Mouse (Mus musculus) hematopoietic stem cell, adult 5-6 weeks (primary cell): ENCODE data around the gene Rassf2. TPM values are rescaled to one million over a fixed set of nuclear protein-coding genes. Genes with fewer than 3 reads are reported as not detected.

Experiments used
- ATAC-seq, 2 experiments: fragments of 125-278 bp in 1 of 2; replicated peaks in 1 of 2; 2 replicates each; pipeline ENCODE4 v1.8.0; 2016 to 2017; ENCODE audit warnings: inconsistent platforms in 2 of 2, mild to moderate bottlenecking in 2 of 2, moderate number of reproducible peaks in 2 of 2, low read depth in 1 of 2, moderate TSS enrichment in 1 of 2; ENCODE audit not compliant: low FRiP score in 2 of 2, poor library complexity in 2 of 2, severe bottlenecking in 2 of 2, insufficient read depth in 1 of 2, low TSS enrichment in 1 of 2
- total RNA-seq: library from RNA; stranded (forward); fragments of 172-1452, 232-1000 nt; gene quantifications from 2 replicates; pipeline ENCODE4 v1.2.3, GENCODE M21; 2017

Gene Rassf2
- total RNA-seq, 1 experiment from 2014 or later, result 130 TPM

DNA sequence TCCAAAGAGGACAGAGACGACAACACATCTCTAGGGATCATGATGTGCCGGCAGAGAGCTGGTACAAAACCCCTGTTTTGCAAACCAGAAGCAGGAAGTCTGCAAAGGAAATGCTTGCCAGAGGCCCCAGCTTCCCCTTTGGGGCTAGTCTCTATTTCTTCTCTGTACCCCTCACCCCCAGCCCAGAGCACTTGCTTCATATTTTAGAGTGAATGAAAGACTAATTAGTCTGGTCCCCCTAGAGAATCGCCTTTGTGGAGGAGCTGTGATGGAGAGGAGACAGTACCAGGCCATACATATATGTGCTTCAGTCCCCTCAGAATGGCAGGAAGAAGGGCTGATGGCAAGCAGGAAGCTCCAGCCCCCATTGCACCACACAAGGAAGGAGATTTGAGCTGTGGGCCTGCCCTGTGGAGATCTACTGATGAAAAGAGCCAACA lies 10.7 kb downstream of the Rassf2 start:
- peak; percentile 47 to 61 for ATAC-seq

DNA sequence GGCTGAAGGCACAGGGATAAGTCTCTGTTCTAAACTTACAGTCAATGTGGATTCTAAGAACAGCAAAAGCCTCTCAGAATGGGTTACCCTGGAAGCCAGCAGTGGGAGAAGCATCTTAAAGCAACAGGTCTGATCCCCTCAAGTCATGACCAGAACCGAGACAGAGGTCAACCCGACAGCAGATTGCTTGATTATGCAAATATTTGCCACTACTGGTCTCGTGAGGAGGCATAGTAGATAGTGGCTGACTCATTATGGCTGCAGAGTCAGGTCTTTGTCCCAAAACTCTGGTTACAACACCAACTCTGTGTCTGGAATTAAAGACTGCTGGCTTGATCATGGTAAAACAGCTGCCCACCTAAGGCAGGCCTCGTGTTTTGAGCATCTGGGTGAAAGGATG lies 11.9 kb downstream of the Rassf2 start:
- ATAC-seq, result no peak

DNA sequence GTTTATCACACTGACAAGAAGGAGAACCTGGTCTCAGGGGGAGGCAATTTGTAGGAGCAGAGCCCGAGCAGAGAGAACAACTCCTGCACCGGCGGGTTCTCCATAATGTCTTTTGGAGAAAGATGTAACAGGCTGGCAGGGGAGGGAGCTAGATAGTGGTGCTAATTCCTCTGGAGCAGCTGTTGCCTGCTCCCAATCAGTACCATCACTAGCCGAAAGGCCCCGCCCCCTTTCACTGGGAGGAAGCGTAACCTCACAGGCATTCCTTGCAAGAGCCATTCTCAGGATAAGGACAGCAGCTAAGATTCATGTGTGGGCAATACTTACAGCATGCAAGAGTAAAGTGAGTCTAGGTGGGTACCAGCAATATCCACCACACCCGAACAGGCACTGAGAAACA lies 12.4 kb downstream of the Rassf2 start:
- ATAC-seq, result no peak

DNA sequence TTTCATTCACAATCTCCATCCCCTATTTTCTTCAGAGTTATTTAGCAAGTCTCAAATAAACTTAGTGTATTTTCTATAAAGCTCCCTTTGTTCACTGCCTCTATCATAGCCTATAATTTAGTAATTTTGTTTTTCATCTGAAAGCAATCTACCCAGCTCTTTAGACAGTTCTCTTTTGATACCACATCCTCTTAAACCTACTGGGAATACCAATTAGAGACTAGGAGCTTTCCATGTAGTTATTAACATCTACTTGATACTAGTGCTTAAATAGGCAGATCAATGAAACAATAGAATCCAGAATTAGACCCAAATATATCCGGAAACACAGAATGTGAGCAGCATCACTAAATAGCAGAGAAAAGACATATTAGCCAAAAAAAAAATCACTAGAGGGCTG lies 14.0 kb downstream of the Rassf2 start:
- no peak for ATAC-seq

DNA sequence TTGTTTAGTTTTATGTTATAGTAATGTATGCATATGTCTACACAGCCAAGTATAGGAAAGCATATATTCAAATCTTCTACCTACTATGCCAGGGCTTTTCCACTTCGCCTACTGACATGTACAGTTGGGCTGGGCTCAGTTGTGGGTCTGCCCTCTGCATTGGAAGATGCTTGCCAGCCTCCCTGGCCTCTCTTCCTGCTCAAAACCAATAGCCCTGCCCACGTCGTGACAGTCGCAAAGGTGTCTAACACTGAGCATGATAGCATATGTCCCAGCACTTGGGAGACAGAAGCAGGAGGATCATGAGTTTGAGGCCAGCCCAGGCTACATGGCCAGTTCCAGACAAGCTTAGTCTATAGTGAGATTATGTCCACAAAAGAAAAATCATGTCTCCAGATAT lies 16.9 kb downstream of the Rassf2 start:
- no peak for ATAC-seq

DNA sequence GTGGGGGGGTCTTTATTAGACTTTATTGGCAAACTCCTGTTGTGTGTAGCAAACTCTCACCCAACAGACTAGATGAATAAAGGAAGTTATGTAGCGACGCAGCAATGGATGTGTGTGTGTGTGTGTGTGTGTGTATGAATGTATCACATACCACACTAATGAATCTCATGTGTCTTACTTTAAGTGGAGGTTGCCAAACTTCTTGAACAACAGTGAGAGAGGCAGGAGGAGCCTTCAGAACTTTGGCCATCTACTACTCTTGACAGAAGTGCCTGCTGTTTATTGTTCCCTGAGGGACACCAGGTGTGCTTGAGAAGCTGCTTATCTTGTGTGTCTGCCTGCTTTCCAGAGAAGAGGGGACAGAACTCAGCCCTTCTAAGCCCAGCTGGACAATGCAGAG lies 19.3 kb downstream of the Rassf2 start:
- ATAC-seq, result no peak

DNA sequence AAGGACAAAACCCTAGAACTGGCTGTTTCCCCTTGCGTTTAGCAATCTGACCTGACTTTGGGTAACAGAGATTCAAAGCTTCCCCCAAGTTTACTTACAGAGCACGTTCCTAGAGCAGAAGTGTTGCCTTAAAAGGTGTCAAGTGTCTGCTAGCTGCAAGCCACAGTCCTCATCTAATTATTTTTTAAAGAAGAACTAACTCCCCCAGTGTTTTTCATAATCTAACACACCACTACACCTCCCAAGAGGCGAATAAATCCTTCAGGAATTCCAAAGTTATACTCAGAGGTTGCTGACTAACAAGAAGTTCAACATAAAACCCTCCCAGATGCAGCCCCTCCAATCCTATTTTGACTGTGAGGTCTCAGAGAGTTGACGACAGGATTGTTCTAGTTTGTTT lies 21.9 kb downstream of the Rassf2 start:
- ATAC-seq, result no peak

DNA sequence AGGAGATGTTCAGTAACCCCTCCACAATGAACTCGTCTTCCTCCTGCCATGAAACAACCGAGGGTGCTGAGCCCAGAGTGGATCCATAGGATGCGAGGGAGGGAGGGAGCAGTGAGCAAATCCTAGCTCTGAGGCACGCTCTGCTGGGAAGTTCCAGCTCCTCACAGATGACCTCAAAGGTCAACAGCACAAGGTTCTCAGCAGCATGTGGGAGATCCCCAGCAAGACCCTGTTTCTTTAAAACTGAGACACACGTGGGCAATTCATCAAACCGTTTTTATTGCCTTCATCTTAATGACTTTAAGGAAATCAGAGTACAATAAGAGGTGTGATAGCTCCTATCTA lies 22.6 kb downstream of the Rassf2 start:
- no peak for ATAC-seq

DNA sequence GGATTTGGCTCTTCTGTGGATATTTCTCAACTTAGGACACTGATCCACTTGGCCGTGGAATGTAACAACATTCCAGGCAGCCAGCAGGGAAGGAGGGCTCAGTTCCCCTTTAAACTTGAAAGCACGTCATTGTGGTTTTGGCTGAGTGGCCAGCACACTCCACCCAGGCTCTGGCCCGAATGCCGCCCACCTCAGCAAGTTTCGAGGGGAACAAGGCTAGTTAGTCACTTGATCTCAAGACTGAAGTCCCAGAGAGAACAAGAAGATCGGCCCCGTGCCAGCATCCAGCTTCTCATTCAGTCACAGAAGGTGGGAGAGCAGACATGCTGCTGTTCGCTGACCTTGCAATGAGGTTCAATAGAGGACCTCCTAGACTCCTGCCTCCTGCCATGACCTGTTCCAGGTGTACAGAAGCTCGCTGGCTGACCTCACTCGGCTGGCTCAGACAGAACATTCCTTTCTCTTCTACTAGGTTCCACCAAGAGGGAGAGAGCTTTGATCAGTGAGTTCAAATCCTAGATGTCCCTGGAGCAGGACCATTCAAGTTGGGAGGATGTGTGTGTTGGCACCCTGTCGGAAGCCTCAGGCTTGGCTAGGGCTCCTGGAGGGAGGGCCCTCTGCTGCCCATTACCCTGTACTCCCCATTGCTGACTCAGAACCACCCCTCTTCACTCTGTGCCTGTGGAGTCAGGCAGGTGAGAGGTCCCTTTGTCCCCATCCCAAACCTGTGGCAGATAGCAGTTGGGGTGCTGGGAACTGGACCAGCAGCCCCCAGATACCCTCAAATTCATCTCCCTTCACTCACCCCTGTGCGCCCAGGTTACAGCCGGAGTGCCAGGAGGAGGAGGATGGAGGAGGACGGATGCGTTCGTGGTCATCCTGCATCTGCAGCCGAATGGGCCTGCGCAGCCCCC lies 23.2 kb downstream of the Rassf2 start:
- ATAC-seq, result peak; percentile 83

DNA sequence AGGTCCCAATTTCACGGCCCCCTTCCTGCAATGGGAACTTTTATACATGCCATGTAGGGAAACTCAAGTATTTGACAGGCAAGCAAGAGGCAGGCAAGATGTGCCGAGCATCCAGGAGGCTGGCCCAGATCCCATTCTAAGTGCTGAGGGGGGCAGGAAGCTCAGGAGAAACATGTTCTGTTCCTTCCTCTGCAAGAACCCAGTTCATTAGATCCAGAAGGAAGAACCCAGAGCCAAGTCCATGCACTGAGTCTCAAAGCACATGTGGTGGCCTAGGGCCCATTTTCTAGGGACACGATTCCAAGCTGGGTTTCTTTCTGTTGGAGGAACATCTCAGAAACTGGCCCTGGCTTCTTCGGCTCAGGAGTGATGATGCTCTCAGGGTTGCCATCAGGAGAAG lies 24.6 kb downstream of the Rassf2 start:
- no peak for ATAC-seq

DNA sequence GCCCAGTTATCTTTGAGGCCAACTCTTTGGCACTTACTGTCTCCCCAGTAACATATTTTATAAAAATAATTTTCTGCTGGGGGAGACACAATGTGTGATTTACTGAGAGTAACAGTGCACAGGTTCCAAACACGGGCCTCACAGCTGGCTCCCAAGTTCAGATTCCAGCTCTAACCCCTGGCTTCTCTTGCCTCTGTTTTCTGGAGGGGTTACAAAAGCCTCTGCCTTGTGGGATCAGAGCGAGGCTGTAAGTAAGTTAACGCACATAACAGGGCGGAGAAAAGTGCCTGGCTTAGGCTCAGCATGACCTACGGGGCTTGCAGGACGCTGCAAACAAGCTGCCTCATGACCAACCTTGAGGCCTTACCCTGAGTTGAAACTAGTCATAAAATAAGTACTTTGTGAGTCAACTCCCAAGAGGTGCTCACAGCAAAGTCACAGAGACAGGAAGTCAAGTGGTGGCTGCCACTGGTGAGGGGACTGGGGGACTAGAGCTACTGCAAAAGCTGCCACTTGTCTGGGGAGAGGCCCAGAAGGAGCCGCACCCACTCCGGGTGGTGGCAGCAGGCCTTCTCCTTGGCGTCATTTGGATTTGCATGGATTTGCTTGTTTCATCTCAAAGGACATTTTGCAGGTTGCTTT lies 25.4 kb downstream of the Rassf2 start:
- no peak for ATAC-seq

DNA sequence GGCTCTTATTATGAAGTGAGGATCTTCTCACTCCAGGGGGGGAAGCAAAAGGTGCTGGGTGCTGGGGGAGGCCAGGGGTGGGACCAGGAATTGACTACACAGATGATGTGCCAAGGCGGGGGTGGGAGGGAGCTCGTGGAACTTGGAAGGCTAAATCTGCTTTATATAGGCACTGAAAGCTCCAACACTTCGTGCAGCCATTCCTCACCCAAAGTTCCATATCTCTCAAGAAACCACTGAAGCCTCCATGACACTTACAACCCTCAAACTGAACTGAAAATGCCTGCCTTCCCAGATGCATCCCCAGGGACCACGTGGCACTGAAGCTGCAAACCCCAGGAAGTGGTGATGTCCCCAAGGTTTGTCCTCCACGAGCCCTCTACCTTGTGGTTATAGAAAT lies 26.1 kb downstream of the Rassf2 start:
- ATAC-seq, result no peak

DNA sequence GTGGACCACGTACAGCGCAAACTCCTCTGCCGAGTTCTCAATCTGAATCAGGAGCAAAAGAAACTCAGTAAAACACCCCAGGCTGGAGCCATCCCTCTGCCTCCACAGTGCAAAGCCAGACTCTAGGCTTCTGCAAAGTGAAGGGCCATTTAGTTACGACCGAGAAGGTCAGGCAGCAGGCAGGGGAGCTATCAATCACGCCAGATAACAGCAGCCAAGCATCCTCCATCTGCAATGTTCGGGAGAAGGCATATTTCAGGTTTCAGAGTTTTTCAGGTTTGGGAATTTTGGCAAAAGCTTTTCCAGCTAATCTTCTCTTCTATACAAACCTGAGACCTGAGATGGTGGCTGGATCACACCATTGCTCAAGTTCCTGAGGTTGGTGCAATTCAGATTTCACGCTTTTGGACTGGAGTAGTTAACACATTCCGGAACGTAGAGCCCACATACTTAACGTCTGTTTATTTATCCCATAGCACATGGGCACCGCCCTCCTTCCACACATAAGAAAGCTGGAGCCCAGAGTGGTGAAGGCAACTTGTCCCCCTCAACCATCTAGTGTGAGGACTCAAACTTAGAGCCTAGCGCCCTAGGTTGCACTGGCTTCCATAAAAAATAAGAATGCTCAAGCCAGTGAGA lies 28.2 kb downstream of the Rassf2 start:
- ATAC-seq, result no peak

DNA sequence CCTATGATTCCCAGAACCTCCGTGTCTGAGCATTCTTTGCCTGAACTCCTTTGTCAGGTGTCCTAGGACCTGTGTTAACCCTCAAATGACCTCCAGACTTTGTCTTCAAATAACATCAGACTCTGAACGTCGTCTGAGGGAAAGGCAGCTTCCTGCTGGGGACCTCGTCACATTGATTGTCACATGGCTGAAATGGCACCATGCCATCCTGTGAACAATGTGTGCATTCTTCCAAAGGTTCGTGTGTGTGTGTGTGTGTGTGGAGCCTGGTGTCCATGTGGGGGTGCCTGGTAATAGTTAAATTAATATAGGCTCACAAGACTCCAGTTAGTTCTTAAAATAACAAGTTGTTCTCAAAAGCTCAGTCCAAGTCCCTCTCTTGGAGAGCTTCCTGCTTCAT lies 32.7 kb downstream of the Rassf2 start:
- no peak for ATAC-seq

DNA sequence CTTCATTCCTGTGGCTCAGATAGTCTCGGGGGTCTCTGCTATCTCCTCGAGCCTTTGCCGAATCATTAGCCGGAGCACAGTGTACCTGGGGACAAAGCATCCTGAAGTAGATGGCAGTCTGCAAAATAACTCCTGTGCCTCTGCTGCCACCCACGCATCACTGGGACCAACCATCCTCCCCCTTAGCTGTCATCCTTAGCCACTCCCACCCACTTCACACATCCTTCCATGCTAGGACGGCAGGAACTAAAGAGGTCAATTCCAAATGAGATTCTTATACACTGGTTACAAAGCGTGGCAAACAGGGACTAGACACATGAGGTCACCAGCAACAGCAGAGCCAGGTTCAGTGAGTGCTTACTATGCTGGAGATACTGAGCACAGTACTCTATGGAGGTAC lies 33.7 kb downstream of the Rassf2 start:
- no peak for ATAC-seq

DNA sequence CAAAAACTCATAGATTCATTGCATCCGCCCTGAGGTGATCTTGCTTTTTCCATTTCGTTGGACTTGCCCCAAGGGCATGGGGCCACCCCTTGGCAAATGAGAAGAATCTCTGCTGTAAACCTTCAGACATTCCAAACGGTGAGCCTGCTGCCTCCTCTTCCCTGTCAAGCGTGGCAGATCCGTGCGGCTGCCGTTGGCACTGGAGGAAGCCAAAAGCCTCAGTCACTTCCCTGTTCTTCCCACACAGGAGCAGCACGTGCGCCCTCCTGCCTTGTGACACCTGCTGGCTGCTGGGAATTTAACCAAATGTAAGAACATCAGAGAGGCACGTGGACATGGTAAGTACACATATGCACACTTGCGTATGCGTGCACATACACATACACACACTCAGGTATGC lies 34.3 kb downstream of the Rassf2 start:
- ATAC-seq, result peak in 1 of 2 experiments; percentile 54; a peak in 2 of 4 replicates

DNA sequence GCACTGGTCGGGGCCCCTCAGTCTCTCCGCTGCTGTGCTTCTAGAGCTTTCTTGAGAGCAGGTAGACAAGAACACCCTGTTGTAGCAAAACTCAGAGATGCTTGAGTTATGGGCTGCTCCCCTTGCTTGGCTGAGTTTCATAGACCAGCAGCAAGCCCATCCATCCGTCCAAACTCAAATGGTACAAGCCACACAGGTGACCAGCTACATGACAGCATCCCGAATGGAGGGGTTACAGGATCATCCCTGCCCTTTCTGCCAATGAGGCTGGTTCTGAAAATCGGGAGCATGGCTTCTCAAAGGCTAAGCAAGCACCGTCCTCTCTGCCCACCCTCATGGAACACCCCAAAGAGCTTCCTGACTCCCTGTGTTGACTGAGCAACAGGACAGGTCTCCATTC lies 35.1 kb downstream of the Rassf2 start:
- ATAC-seq, result no peak

DNA sequence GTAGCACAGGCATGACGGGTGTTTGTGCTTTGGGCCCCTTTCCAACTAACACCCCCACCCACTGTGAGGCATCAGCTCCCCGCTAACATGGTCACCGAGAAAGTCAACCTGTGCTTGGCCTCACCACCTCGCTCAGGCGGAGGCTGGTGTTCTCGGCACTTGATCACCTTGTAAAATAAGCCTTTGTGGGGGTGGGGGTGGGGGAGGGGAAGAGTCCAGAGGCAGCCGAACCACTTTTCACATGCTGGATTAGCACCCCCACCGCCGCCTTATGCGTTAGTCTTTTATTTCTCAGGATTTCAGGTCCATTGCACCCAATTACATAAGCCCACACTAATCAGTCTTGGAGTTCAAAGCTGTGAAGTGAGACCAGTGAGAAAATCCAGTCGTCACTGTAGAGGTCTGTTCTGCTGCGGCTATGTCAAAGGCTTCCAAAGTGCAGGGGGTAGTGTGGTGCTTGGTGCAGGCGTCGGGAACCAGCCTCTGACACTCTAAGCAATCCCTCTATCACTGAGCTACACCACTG lies 36.4 kb downstream of the Rassf2 start:
- no peak for ATAC-seq
